Mouse (Mus musculus) left cerebral cortex, adult 18-20 months (tissue): Measurements from ENCODE around the gene Chgb. TPM values are rescaled to one million over a fixed set of nuclear protein-coding genes. Genes with fewer than 3 reads are reported as not detected.

ENCODE experiments used
- DNase-seq, 2 experiments: peaks; one replicate each; pipeline ENCODE4 v3.0.0; 2021 to 2022; ENCODE audit warnings: low spot score in 2 of 2, mixed read lengths in 1 of 2
- total RNA-seq, 2 experiments: library from RNA; stranded (reverse); gene quantifications; 2 replicates each; pipeline ENCODE4 v1.2.3; 2021

Chgb gene
- total RNA-seq, 2 experiments from 2014 or later = 266 to 279 TPM

GRCm38 (mm10) chr2:132841071-132841470 lies 60.0 kb downstream of the Chgb start:
- no peak for DNase-seq

Other genes starting within 250 kb of the Chgb start
- 10 to 100 TPM; 69.9 to 77.5 TPM for gene Gpcpd1, start 193.5 kb upstream of the Chgb start, total RNA-seq
- 1 to 10 TPM; 7.9 to 8.7 TPM for gene Shld1, start 94.3 kb upstream of the Chgb start, total RNA-seq
- 10 to 100 TPM; 23.8 to 26.6 TPM for gene Trmt6, start 34.8 kb downstream of the Chgb start, total RNA-seq
- gene Mcm8, start 34.9 kb downstream of the Chgb start, total RNA-seq = 1 to 10 TPM; 4.6 to 4.9 TPM
- gene Crls1, start 65.4 kb downstream of the Chgb start, total RNA-seq = 10 to 100 TPM; 30.4 to 31.2 TPM
- gene Lrrn4, start 99.6 kb downstream of the Chgb start, total RNA-seq = under 1 TPM; 0.16 to 0.23 TPM
- gene Fermt1, start 164.6 kb downstream of the Chgb start, total RNA-seq = 1 to 10 TPM in 1 of 2 experiments, under 1 TPM in 1; 0.56 to 1.5 TPM